Mouse (Mus musculus) small intestine, adult 2 months (tissue): ENCODE measurements around the gene Gckr.

Experiments used
- CTCF ChIP-seq: fragments of 200-500 bp; IDR thresholded peaks from 2 replicates; pipeline ENCODE4 v1.5.1; 2012; ENCODE audit warnings: low read depth, mild to moderate bottlenecking, control low read depth, inconsistent platforms, low read length, moderate library complexity, mixed read lengths; ENCODE audit not compliant: insufficient replicate concordance, insufficient read length; ENCODE audit errors: extremely low read depth
- POLR2A ChIP-seq: fragments of 200-500 bp; IDR thresholded peaks from 2 replicates; pipeline ENCODE4 v1.6.1; 2012; ENCODE audit warnings: low read depth, mild to moderate bottlenecking, control low read depth, inconsistent platforms, low read length, moderate library complexity

- TF ChIP-seq CTCF (no peak), POLR2A (no peak)
These were observed 26.8 kb downstream of the Gckr start for GRCm38 (mm10) chr5:31324085-31324484.
